Comparison of ENCODE assay signal across 14 mouse cellular contexts in genomic region chr10:8890511-8890910, GRCm38 (mm10).
"Had no signal": no experiment of that assay in that cellular context is flagged by ENCODE, and none has a peak within 500 bp of the region (broad histone marks: within the 10 kb centered on the region; RNA-seq: fewer than 3 reads in every experiment).

No protein-coding gene starts in this region.

- H3K27ac ChIP-seq: hindbrain, embryonic 15.5 days; kidney, embryonic 15.5 days; limb, embryonic 10.5 days; liver, embryonic 15.5 days; lung, embryonic 15.5 days; midbrain, embryonic 12.5 days; neural tube, embryonic 15.5 days; stomach, embryonic 15.5 days had no signal

- H3K9ac ChIP-seq: hindbrain, embryonic 15.5 days; kidney, embryonic 15.5 days; liver, embryonic 15.5 days; lung, embryonic 15.5 days; midbrain, embryonic 12.5 days; neural tube, embryonic 15.5 days; stomach, embryonic 15.5 days had no signal

- H3K27me3 ChIP-seq: kidney, embryonic 15.5 days; lung, embryonic 15.5 days; stomach, embryonic 15.5 days had no signal

- H3K36me3 ChIP-seq: hindbrain, embryonic 15.5 days; kidney, embryonic 15.5 days; limb, embryonic 10.5 days; liver, embryonic 15.5 days; lung, embryonic 15.5 days; midbrain, embryonic 12.5 days; neural tube, embryonic 15.5 days; stomach, embryonic 15.5 days had no signal

- DNase-seq: kidney, adult 18-20 months; kidney, postnatal 14 days; spleen, adult 18-20 months; thymus, postnatal 36 days had no signal

- H3K4me1 ChIP-seq: liver, embryonic 15.5 days; stomach, embryonic 15.5 days had no signal

- H3K9me3 ChIP-seq: hindbrain, embryonic 15.5 days; kidney, embryonic 15.5 days; limb, embryonic 10.5 days; liver, embryonic 15.5 days; lung, embryonic 15.5 days; neural tube, embryonic 15.5 days; stomach, embryonic 15.5 days had no signal

- H3K4me2 ChIP-seq: hindbrain, embryonic 15.5 days; kidney, embryonic 15.5 days; liver, embryonic 11.5 days; liver, embryonic 15.5 days; lung, embryonic 15.5 days; midbrain, embryonic 12.5 days; neural tube, embryonic 15.5 days; stomach, embryonic 15.5 days had no signal

- H3K4me3 ChIP-seq: hindbrain, embryonic 15.5 days; kidney, embryonic 15.5 days; limb, embryonic 10.5 days; liver, embryonic 15.5 days; lung, embryonic 15.5 days; midbrain, embryonic 12.5 days; myocyte; neural tube, embryonic 15.5 days; stomach, embryonic 15.5 days had no signal
